Mouse (Mus musculus) heart, embryonic 16.5 days (tissue): ENCODE results near the gene Hectd4. TPM values are rescaled to one million over a fixed set of nuclear protein-coding genes. Genes with fewer than 3 reads are reported as not detected.
A peak's percentile ranks its signal among the peaks of the same experiment; 100 is the strongest.

Source experiments
- ATAC-seq: fragments of 200-750 bp; cut with Nextera tagmentation; replicated peaks from 2 replicates; pipeline ENCODE4 v1.8.0; 2017; ENCODE audit warnings: moderate number of reproducible peaks; ENCODE audit not compliant: insufficient read depth, low FRiP score; ENCODE audit errors: extremely low read depth
- H3K27ac ChIP-seq: fragments of 300-500 bp; sonication (generic); 2 replicates; pipeline ENCODE4 v1.5.1; 2014; ENCODE audit warnings: mild to moderate bottlenecking, low read length, control low read depth, moderate library complexity
- H3K27me3 ChIP-seq: fragments of 300-500 bp; sonication (generic); 2 replicates; pipeline ENCODE4 v1.6.1; 2014; ENCODE audit warnings: low read length, mixed read lengths; ENCODE audit not compliant: control insufficient read depth, insufficient read depth
- H3K36me3 ChIP-seq: fragments of 300-500 bp; sonication (generic); 2 replicates; pipeline ENCODE4 v1.6.1; 2014; ENCODE audit not compliant: control insufficient read depth, insufficient read depth
- H3K4me1 ChIP-seq: fragments of 300-500 bp; sonication (generic); 2 replicates; pipeline ENCODE4 v1.6.1; 2014; ENCODE audit warnings: low read length, mixed read lengths; ENCODE audit not compliant: control insufficient read depth, insufficient read depth
- H3K4me2 ChIP-seq: fragments of 300-500 bp; sonication (generic); 2 replicates; pipeline ENCODE4 v1.6.1; 2014; ENCODE audit warnings: low read depth, mild to moderate bottlenecking, control low read depth, low read length
- H3K4me3 ChIP-seq: fragments of 300-500 bp; sonication (generic); 2 replicates; pipeline ENCODE4 v1.5.1; 2014; ENCODE audit warnings: mild to moderate bottlenecking, control low read depth, low read length
- H3K9ac ChIP-seq: fragments of 300-500 bp; sonication (generic); 2 replicates; pipeline ENCODE4 v1.6.1; 2014; ENCODE audit warnings: low read length, control low read depth
- H3K9me3 ChIP-seq: fragments of 300-500 bp; sonication (generic); replicated peaks from 2 replicates; pipeline ENCODE4 v1.6.1; 2016; ENCODE audit warnings: low read length; ENCODE audit not compliant: control insufficient read depth
- WGBS: fragments of 180-500 bp; shearing (Covaris S2); extraction: QIAGEN DNeasy Blood & Tissue Kit; methylation state at CpG from one replicate; pipeline ENCODE4 v1.1.7; 2014; 5-methylcytosine and 5-hydroxymethylcytosine counted together
- polyA plus RNA-seq: library from polyadenylated mRNA; unstranded; fragments of >200 nt; fragmentation: Nextera tagmentation; extraction: Ambion mirVana; gene quantifications from 2 replicates; pipeline ENCODE4 v1.2.1, GENCODE M21; 2015

The Hectd4 gene
- polyA plus RNA-seq, 1 experiment from 2014 or later, result 2.6 TPM

DNA sequence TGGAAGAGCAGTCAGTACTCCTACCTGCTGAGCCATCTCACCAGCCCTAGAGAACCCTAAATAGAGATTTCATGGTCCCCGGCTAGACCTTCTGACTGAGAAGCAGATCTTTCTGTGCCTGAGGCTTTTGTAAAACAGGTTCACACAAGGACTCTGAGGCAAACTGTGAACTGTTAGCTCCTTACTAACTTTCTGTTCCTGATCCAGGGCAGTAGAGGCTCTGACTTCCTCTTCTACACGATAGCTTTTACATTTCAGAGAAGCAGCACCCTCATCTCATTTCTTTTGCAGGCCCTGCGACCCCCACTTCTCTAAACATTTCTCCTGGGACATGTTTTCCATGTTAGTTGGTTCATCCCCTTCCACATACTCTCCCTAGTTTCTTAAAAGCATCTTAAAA, 29.7 kb downstream of the Hectd4 start:
- Histone ChIP-seq H3K4me1 (peaks cover 5% of the 10 kb centered on the region; the same call in 1 of the 2 replicates), H3K27me3 (no peaks in the 10 kb centered on the region), H3K4me2 (no peak overlapping the region), H3K9ac (no peak overlapping the region), H3K36me3 (peaks cover 8% of the 10 kb centered on the region), H3K9me3 (no peaks in the 10 kb centered on the region), H3K4me3 (no peak overlapping the region), H3K27ac (no peak overlapping the region)
- ATAC-seq, result no peak
- WGBS, result 88% methylated on average over 3 of the region's 3 CpGs

DNA sequence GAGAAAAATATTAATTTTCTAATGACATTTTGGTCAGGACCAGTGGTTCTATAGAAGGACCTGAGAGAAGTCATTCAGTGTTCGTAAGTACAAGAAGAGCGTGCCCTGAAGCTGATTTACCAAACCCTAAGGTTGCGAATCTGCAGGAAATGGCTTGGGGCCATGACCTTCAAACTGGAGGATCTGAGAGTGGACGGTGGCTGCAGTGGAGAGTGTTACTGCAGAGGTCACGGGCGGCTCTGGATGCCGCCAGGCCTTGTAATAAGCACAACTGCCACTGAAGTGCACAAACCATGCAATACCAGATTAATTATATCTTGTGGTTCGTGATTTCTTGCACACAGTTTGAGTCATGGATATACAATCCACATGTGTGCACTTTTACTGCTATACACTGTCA, 31.8 kb downstream of the Hectd4 start:
- Histone ChIP-seq H3K4me1 (peaks cover 3% of the 10 kb centered on the region; the same call in 1 of the 2 replicates), H3K9me3 (no peaks in the 10 kb centered on the region), H3K27me3 (no peaks in the 10 kb centered on the region), H3K27ac (peak overlapping the region; percentile 2; the same call in 1 of the 2 replicates), H3K4me3 (no peak overlapping the region), H3K4me2 (no peak overlapping the region), H3K36me3 (peaks cover 14% of the 10 kb centered on the region), H3K9ac (0 out of 2 replicates have a peak overlapping the region, but pooled peaks have one; percentile 12)
- peak; percentile 67; the same call in 1 of the 2 replicates for ATAC-seq
- WGBS, result 44% methylated on average over 8 of the region's 8 CpGs

DNA sequence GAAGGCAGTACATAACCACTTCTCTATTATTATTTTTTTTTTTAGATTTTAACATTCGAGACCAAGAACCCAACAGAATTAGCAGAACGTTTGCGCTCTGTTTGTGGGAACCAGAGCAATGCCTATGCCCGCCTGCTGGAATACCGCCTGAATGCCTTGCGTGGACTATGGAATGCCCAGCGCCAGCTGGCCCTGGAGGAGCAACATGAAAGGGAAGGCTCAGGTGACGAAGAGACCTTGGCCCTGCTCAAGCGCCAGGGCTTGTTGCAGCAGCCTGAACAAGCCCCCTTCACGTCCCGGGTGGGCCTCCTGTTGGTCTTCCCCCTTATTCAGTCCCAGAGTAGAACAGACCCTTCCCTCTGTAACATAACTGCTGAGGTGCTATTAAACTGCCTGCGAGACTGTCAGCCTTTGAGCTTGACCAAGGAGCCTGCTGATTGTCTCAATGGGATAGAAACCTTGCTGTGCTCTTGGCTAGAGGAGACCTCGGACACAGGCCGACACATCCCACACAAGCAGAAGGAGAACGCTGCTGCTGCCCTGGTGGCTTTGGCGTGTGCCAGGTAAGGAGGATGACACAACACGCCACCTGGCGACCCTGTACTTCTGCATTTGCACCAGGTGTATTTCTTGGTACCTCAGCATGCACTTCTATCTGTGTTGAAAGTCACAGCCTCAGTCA, 33.9 kb downstream of the Hectd4 start:
- Histone ChIP-seq H3K36me3 (peaks cover 16% of the 10 kb centered on the region), H3K4me3 (no peak overlapping the region), H3K27me3 (no peaks in the 10 kb centered on the region), H3K27ac (no peak overlapping the region), H3K4me1 (peaks cover 3% of the 10 kb centered on the region; the same call in 1 of the 2 replicates), H3K9ac (no peak overlapping the region), H3K9me3 (no peaks in the 10 kb centered on the region), H3K4me2 (no peak overlapping the region)
- ATAC-seq, result no peak
- WGBS, result 89% methylated on average over 18 of the region's 18 CpGs

DNA sequence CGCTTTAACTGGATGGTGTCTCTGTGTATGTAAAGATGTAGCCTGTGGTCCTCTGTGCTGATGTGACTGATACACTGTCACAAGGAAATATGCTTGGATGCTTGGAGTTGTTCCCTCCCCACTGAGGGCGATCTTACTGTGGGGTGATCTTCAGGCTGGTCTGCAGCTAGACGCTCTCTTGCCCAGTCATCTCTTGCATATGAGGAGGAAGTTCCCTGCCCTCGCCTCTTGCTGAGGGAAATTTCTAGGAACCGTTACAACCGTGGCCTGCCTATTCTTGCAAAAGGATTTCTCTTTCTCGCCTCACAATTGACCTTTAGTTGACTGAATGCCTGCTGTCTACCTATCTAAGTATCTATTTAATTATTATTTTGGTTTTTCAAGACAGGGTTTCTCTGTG, 35.0 kb downstream of the Hectd4 start:
- no peaks in the 10 kb centered on the region for H3K9me3 ChIP-seq
- WGBS, result 89% methylated on average over 7 of the region's 7 CpGs
- H3K4me2 ChIP-seq, result no peak overlapping the region
- no peak overlapping the region for H3K27ac ChIP-seq
- H3K4me3 ChIP-seq, result no peak overlapping the region
- H3K4me1 ChIP-seq, result peaks cover 3% of the 10 kb centered on the region; the same call in 1 of the 2 replicates
- no peak overlapping the region for H3K9ac ChIP-seq
- ATAC-seq, result no peak
- peaks cover 16% of the 10 kb centered on the region for H3K36me3 ChIP-seq
- no peaks in the 10 kb centered on the region for H3K27me3 ChIP-seq

DNA sequence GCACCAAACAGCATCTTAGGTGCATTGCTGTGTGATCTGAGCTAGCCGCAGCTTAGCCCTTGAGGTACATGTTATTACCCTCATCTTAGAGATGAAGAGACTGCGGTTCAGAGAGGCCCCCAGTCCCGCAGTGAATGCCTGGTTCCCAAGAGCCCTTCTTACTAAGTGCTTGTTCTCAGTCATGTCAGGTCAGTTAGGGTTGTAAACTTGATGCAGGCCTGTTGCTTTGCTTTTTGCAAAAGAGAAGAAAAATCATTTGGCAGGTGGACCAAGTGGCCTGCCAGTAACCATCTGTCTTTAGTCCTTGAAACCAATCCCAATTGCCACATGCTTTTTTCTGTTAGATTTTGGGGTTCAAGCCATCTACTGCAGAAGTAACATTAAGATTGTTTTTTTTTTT, 41.8 kb downstream of the Hectd4 start:
- Histone ChIP-seq H3K27me3 (no peaks in the 10 kb centered on the region), H3K27ac (no peak overlapping the region), H3K4me3 (no peak overlapping the region), H3K4me1 (no peaks in the 10 kb centered on the region), H3K9ac (no peak overlapping the region), H3K4me2 (no peak overlapping the region), H3K9me3 (no peaks in the 10 kb centered on the region), H3K36me3 (peaks cover 18% of the 10 kb centered on the region)
- no peak for ATAC-seq
- WGBS, result 95% methylated on average over 3 of the region's 3 CpGs

DNA sequence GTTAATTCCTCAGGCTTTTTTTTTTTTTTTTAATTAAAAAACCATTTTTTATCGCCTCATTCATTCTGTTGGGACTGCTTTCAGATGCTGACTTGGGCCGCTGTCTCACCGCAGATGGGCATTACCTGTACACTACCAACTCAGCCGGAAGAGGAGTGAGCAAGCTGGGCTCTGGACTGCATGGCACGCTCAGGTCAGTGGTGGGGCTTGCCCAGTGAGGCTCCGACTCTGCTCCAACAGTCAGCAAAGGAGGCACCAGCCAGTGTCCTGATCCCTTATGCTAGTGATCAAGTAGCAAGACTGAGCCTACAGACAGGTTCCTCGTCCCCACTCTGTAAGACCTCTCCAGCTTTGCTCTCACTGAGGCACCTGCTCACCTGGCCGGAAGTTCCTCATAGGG, 42.4 kb downstream of the Hectd4 start:
- Histone ChIP-seq H3K9me3 (no peaks in the 10 kb centered on the region), H3K27ac (no peak overlapping the region), H3K27me3 (no peaks in the 10 kb centered on the region), H3K4me3 (no peak overlapping the region), H3K4me1 (no peaks in the 10 kb centered on the region), H3K36me3 (peaks cover 19% of the 10 kb centered on the region), H3K4me2 (no peak overlapping the region), H3K9ac (no peak overlapping the region)
- WGBS, result 93% methylated on average over 8 of the region's 8 CpGs
- no peak for ATAC-seq

DNA sequence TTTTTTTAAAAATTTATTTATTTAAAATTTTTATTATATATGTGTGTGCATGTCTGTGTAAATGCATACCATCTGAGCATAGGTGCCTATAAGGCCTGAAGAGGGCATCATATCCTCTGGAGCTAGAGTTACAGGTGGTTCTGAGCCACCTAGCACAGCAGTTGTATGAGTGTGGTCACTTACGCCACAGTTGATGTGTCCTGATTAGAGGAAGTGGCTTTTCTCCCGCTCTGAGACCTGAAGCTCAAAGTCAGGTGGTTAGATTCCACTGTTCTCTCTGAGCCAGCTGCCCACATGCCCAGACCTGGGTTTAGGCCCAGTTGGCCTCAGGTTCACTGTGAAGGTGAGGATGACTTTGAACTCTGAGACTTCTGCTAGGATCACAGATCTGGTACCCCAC, 44.6 kb downstream of the Hectd4 start:
- H3K27ac ChIP-seq, result no peak overlapping the region
- no peak overlapping the region for H3K4me2 ChIP-seq
- WGBS, result 87% methylated on average over 2 of the region's 2 CpGs
- peaks cover 17% of the 10 kb centered on the region for H3K36me3 ChIP-seq
- H3K9ac ChIP-seq, result no peak overlapping the region
- no peak for ATAC-seq
- H3K4me1 ChIP-seq, result no peaks in the 10 kb centered on the region
- H3K4me3 ChIP-seq, result no peak overlapping the region
- no peaks in the 10 kb centered on the region for H3K27me3 ChIP-seq
- H3K9me3 ChIP-seq, result no peaks in the 10 kb centered on the region

DNA sequence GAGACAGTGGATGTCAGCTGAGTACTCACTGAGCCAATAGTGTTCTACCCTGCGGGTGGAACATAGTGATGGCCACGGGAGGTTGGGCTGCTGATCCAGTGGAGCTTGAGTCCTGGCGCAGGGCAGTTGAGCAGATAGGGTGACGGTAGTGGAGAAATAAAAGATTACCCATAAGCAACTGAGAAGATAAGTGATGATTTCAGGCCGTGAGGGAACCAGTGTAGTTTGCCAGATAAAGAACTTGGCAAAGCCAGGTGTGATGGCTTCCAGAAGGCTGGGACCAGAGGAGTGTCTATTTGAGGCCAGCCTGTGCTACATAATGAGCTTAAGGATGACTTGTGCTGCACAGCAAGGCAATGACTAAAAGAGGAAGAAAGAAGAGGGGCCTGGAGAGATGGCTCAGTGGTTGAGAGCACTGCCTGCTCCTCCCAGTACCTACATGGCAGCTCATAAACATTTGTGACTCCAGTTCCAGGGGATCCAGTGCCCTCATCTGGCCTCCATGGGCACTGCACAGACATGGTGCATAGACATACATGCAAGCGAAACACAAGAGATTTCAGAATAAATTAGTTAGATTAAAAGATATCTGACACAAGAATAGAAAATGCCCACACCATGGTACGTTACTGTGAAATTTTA, 46.8 kb downstream of the Hectd4 start:
- Histone ChIP-seq H3K4me2 (no peak overlapping the region), H3K27ac (no peak overlapping the region), H3K4me3 (no peak overlapping the region), H3K4me1 (no peaks in the 10 kb centered on the region), H3K9me3 (no peaks in the 10 kb centered on the region), H3K9ac (no peak overlapping the region), H3K36me3 (peaks cover 17% of the 10 kb centered on the region), H3K27me3 (no peaks in the 10 kb centered on the region)
- ATAC-seq, result no peak
- 70% methylated on average over 7 of the region's 7 CpGs for WGBS

DNA sequence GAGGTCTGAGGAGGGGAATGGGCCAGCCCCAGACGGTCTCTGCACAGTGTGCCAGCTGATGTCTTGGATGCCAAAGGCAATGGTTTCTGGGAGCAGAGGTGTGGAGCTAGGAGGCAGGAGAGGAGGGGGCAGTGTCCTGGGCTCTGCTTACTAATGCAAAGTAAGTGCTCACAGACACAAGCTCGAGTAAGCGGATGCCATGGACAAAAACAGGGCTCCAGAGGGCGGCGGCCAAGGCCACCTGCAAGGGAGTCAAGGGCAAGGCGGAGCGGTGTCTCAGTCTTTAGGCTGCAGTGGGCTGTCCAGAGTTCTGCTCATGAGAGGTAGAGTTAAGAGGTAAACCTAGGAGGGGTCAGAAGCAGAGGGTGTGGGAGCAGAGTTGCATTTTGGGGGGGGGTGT, 51.0 kb downstream of the Hectd4 start:
- Histone ChIP-seq H3K4me3 (no peak overlapping the region), H3K36me3 (peaks cover 13% of the 10 kb centered on the region), H3K9me3 (no peaks in the 10 kb centered on the region), H3K27ac (no peak overlapping the region), H3K9ac (no peak overlapping the region), H3K27me3 (no peaks in the 10 kb centered on the region), H3K4me2 (no peak overlapping the region), H3K4me1 (no peaks in the 10 kb centered on the region)
- ATAC-seq, result no peak
- 84% methylated on average over 7 of the region's 7 CpGs for WGBS
